ENCODE assay signal across 9 mouse cellular contexts in the genomic region with DNA sequence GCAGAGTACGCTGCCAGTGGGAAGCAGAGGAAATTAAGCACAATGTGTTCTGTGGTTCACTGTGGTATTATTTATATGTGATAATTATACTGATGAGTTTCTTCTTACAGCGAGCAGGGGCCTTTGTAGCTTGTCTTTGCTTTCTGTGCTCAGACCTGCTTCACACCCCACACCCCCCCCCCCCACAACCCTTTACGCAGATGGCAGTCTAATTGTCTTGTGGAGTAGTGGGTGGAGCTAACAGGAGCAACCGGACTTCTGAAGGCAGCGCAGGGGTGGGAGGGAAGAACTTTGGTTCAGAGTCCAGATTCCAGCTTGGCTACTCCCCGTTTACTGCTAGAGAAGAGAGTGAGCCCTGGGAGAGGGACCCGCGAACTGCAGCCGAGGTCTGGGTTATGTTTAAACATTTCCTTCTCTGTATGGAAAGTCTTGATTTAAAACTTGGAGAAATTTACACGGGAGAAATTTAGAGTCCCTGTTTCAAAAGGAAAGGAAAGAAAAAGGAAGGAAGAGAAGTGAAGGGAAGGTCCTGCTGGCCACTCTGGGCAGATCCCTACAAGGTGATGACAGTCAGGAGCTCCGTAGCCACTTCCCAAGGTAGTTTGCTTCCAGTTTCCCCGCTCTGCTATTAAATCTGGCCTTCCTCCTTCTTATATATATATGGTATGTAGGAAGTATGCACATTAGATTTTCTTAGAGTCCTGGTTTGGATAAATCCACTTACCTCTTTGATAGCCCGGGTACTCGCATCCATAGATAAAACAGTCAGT. TPM values are rescaled to one million over a fixed set of nuclear protein-coding genes. Genes with fewer than 3 reads are reported as not detected.
DNase-seq lines count a peak whose midpoint lies in the region; ATAC-seq and TF ChIP-seq lines count a peak whose summit lies in the region.
"Had no signal": no experiment of that assay in that cellular context is flagged by ENCODE, and none has a peak within 500 bp of the region (broad histone marks: within the 10 kb centered on the region; RNA-seq: fewer than 3 reads in every experiment).

No protein-coding gene starts in this region.

- peak; percentile 84 for DNase-seq in brain, embryonic 14.5 days (ENCODE audit: low read depth)
- DNase-seq in kidney, adult 9 months, result peak; percentile 81
- DNase-seq in lung, postnatal 36 days, result peak; percentile 37
- DNase-seq in frontal cortex, postnatal 36 days (ENCODE audit: low spot score in 2 of 2), result no peak
- no peak for DNase-seq in cerebellum, adult 11 months
- no peak for DNase-seq in right cerebral cortex, adult 18-20 months
- DNase-seq in right cerebral cortex, postnatal 25 days, result no peak

- 31% methylated on average over 14 of the region's 14 CpGs for WGBS in embryonic facial prominence, embryonic 13.5 days

- peak overlapping the region; percentile 44 for H3K4me2 ChIP-seq in embryonic facial prominence, embryonic 13.5 days

- no peaks in the 10 kb centered on the region for H3K9me3 ChIP-seq in embryonic facial prominence, embryonic 13.5 days
- H3K9me3 ChIP-seq: megakaryocyte, embryonic 14.5 days had no signal

- H3K9ac ChIP-seq in embryonic facial prominence, embryonic 13.5 days, result 0 out of 2 replicates have a peak overlapping the region, but pooled peaks have one; percentile 37

- H3K4me3 ChIP-seq in embryonic facial prominence, embryonic 13.5 days, result peak overlapping the region; percentile 17
- H3K4me3 ChIP-seq: megakaryocyte, embryonic 14.5 days had no signal

- H3K36me3 ChIP-seq in embryonic facial prominence, embryonic 13.5 days, result no peaks in the 10 kb centered on the region

- peaks cover 37% of the 10 kb centered on the region for H3K4me1 ChIP-seq in embryonic facial prominence, embryonic 13.5 days
- H3K4me1 ChIP-seq: megakaryocyte, embryonic 14.5 days had no signal

- no peak for TF ChIP-seq POLR2A in brain, embryonic 14.5 days (IDR thresholded peaks at IDR 0.05; ENCODE audit: borderline replicate concordance, extremely low read depth, insufficient read depth, insufficient read length, poor library complexity, severe bottlenecking)

- H3K27ac ChIP-seq in embryonic facial prominence, embryonic 13.5 days, result peak overlapping the region; percentile 81

- H3K27me3 ChIP-seq in embryonic facial prominence, embryonic 13.5 days, result no peaks in the 10 kb centered on the region

- no peak for ATAC-seq in embryonic facial prominence, embryonic 13.5 days (ENCODE audit: insufficient number of reproducible peaks, insufficient read depth, low FRiP score, low TSS enrichment, low read depth)

- TF ChIP-seq CTCF in brain, embryonic 14.5 days (IDR thresholded peaks at IDR 0.05; ENCODE audit: borderline replicate concordance, extremely low read depth, insufficient read depth, insufficient read length), result no peak

RNA-seq across cellular contexts. Expression of gene Map3k20, which starts 30.4 kb away (rescaled TPM):
- 4.9 and 6.4 TPM in 2 replicates for polyA plus RNA-seq in brain, embryonic 14.5 days (2012; rRNA removed)
- 17.6 and 19.7 TPM in 2 replicates for polyA plus RNA-seq in embryonic facial prominence, embryonic 13.5 days (2015; fragmentation: Nextera tagmentation; extraction: Ambion mirVana)

Comparison
In these comparisons a context has a peak if more than half of its experiments do, and no peak if none do; other contexts are left out.
1. DNase-seq: peak in brain, embryonic 14.5 days (single experiment), kidney, adult 9 months (single experiment) and lung, postnatal 36 days (single experiment); none in frontal cortex, postnatal 36 days (0 of 2), cerebellum, adult 11 months (single experiment), right cerebral cortex, adult 18-20 months (single experiment) and right cerebral cortex, postnatal 25 days (single experiment).